Mouse (Mus musculus) E14TG2a.4 (cell line): ENCODE results near the gene Trim71.

Experiments used
- CTCF ChIP-seq: conservative IDR thresholded peaks from 2 replicates; pipeline ENCODE4 v1.5.1; 2014; ENCODE audit warnings: low read length
- NANOG ChIP-seq: IDR thresholded peaks from 2 replicates; pipeline ENCODE4 v1.6.1; 2014; ENCODE audit warnings: borderline replicate concordance, low read length, mixed read lengths
- POU5F1 ChIP-seq: IDR thresholded peaks from 2 replicates; pipeline ENCODE4 v1.6.1; 2014; ENCODE audit warnings: low read length, borderline replicate concordance

DNA sequence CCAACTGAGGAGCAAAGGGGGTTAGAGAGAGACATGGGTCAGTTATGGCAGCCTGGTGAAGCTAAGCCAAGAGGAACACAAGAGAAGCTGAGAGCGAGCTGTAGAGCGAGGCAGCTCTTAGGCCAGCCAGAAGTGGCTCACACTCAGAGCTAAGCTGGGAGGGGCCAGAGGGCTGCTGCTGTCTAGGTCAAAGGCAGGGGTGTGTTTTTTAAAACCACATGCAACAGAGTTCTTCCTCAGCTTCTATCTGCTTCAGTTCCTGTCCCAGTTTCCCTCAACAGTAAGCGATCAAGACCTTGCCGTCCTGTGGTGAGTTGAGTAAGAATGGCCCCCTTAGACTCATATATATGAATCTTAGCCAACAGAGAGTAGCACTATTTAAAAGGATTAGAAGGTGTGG, 48.9 kb upstream of the Trim71 start:
- no peak for TF ChIP-seq CTCF
- TF ChIP-seq POU5F1, result no peak
- no peak for TF ChIP-seq NANOG
